Mouse (Mus musculus) gastrocnemius, postnatal 4 days (tissue): ENCODE data around the gene Iqsec1. TPM values are rescaled to one million over a fixed set of nuclear protein-coding genes. Genes with fewer than 3 reads are reported as not detected.

Experiments
- DNase-seq, 2 experiments: peaks; one replicate each; pipeline ENCODE4 v3.0.0; 2021 to 2022; ENCODE audit warnings: low spot score in 2 of 2, mixed read lengths in 2 of 2
- total RNA-seq, 2 experiments: library from RNA; stranded (reverse); gene quantifications; 2 replicates each; pipeline ENCODE4 v1.2.3; 2021

The Iqsec1 gene
- total RNA-seq, 2 experiments from 2014 or later: 84.0 to 106 TPM

- no peak for DNase-seq
These were observed 98.9 kb downstream of the Iqsec1 start for GRCm38 (mm10) chr6:90889356-90890285.

GRCm38 (mm10) chr6:90887024-90887775 is 101.3 kb downstream of the Iqsec1 start:
- no peak for DNase-seq

GRCm38 (mm10) chr6:90885626-90886025 is 102.9 kb downstream of the Iqsec1 start:
- DNase-seq: no peak

- DNase-seq: no peak
These were observed 103.9 kb downstream of the Iqsec1 start for GRCm38 (mm10) chr6:90884631-90885030.

GRCm38 (mm10) chr6:90880975-90881374 is 107.5 kb downstream of the Iqsec1 start:
- no peak for DNase-seq

- DNase-seq: no peak
These were observed 108.1 kb downstream of the Iqsec1 start for GRCm38 (mm10) chr6:90880404-90880803.

GRCm38 (mm10) chr6:90871581-90871980 is 116.9 kb downstream of the Iqsec1 start:
- no peak for DNase-seq

GRCm38 (mm10) chr6:90868033-90868432 is 120.5 kb downstream of the Iqsec1 start:
- DNase-seq: no peak

GRCm38 (mm10) chr6:90861370-90861769 is 127.1 kb downstream of the Iqsec1 start:
- DNase-seq: no peak

GRCm38 (mm10) chr6:90857844-90858243 is 130.6 kb downstream of the Iqsec1 start:
- no peak for DNase-seq

GRCm38 (mm10) chr6:90852360-90852759 is 136.1 kb downstream of the Iqsec1 start:
- peak in 1 of 2 experiments; percentile 14 for DNase-seq

GRCm38 (mm10) chr6:90848068-90848467 is 140.4 kb downstream of the Iqsec1 start:
- no peak for DNase-seq

- no peak for DNase-seq
These were observed 141.0 kb downstream of the Iqsec1 start for GRCm38 (mm10) chr6:90847523-90847922.

- DNase-seq: no peak
These were observed 148.5 kb downstream of the Iqsec1 start for GRCm38 (mm10) chr6:90839972-90840371.

- DNase-seq: no peak
These were observed 151.7 kb downstream of the Iqsec1 start for GRCm38 (mm10) chr6:90836749-90837148.

GRCm38 (mm10) chr6:90829536-90829935 is 158.9 kb downstream of the Iqsec1 start:
- no peak for DNase-seq

- no peak for DNase-seq
These were observed 163.4 kb downstream of the Iqsec1 start for GRCm38 (mm10) chr6:90825063-90825462.

GRCm38 (mm10) chr6:90823322-90823721 is 165.2 kb downstream of the Iqsec1 start:
- DNase-seq: no peak

- DNase-seq: no peak
These were observed 166.4 kb downstream of the Iqsec1 start for GRCm38 (mm10) chr6:90821916-90822602.

- DNase-seq: no peak
These were observed 168.6 kb downstream of the Iqsec1 start for GRCm38 (mm10) chr6:90819880-90820279.

- DNase-seq: peak; percentile 37 to 59
These were observed 169.5 kb downstream of the Iqsec1 start for GRCm38 (mm10) chr6:90818956-90819355.
